Mouse (Mus musculus): Measurements from ENCODE around the gene Srrm4. TPM values are rescaled to one million over a fixed set of nuclear protein-coding genes. Genes with fewer than 3 reads are reported as not detected.

Srrm4 gene
- polyA plus RNA-seq, 1 experiment from 2014 or later = 1.0 TPM

- 0 out of 2 replicates have a peak, but pooled peaks cover 5% of the 10 kb centered on the region for H3K9me3 ChIP-seq (ENCODE audit: low read length)
- H3K4me3 ChIP-seq (ENCODE audit: low read depth, low read length) = no peak overlapping the region
- no peak overlapping the region for H3K4me2 ChIP-seq (ENCODE audit: low read depth, low read length)
- ATAC-seq = no peak
- TF ChIP-seq CTCF (IDR thresholded peaks at IDR 0.05; ENCODE audit: low read depth) (peak; percentile 25), EP300 (IDR thresholded peaks at IDR 0.05; ENCODE audit: low read depth) (no peak)
- no peak overlapping the region for H3K27ac ChIP-seq (ENCODE audit: low read depth)
- H3K36me3 ChIP-seq (replicated peaks; ENCODE audit: insufficient read depth, low read length) = no peaks in the 10 kb centered on the region
- DNase-seq = no peak
- no peak overlapping the region for H3K9ac ChIP-seq (replicated peaks)
- 74% methylated on average over 3 of the region's 3 CpGs for WGBS (ENCODE audit: insufficient replicate concordance)
- H3K27me3 ChIP-seq (ENCODE audit: insufficient read depth, low read length) = no peaks in the 10 kb centered on the region
- no peaks in the 10 kb centered on the region for H3K4me1 ChIP-seq (ENCODE audit: insufficient read depth)
Observed at GRCm38 (mm10) chr5:116541128-116541527, 50.5 kb downstream of the Srrm4 start.

GRCm38 (mm10) chr5:116539360-116539759 lies 52.3 kb downstream of the Srrm4 start:
- Histone ChIP-seq H3K27me3 (ENCODE audit: insufficient read depth, low read length) (no peaks in the 10 kb centered on the region), H3K9ac (replicated peaks) (no peak overlapping the region), H3K9me3 (ENCODE audit: low read length) (0 out of 2 replicates have a peak, but pooled peaks cover 5% of the 10 kb centered on the region), H3K27ac (ENCODE audit: low read depth) (no peak overlapping the region), H3K4me3 (ENCODE audit: low read depth, low read length) (no peak overlapping the region), H3K4me1 (ENCODE audit: insufficient read depth) (no peaks in the 10 kb centered on the region), H3K36me3 (replicated peaks; ENCODE audit: insufficient read depth, low read length) (no peaks in the 10 kb centered on the region), H3K4me2 (ENCODE audit: low read depth, low read length) (no peak overlapping the region)
- ATAC-seq = no peak
- no peak for DNase-seq
- no peak for TF ChIP-seq EP300 (IDR thresholded peaks at IDR 0.05; ENCODE audit: low read depth)
- no peak for TF ChIP-seq CTCF (IDR thresholded peaks at IDR 0.05; ENCODE audit: low read depth)
- 35% methylated on average over 3 of the region's 3 CpGs for WGBS (ENCODE audit: insufficient replicate concordance)

- Histone ChIP-seq H3K27ac (ENCODE audit: low read depth) (no peak overlapping the region), H3K27me3 (ENCODE audit: insufficient read depth, low read length) (no peaks in the 10 kb centered on the region), H3K36me3 (replicated peaks; ENCODE audit: insufficient read depth, low read length) (no peaks in the 10 kb centered on the region), H3K4me1 (ENCODE audit: insufficient read depth) (no peaks in the 10 kb centered on the region), H3K9ac (replicated peaks) (no peak overlapping the region), H3K9me3 (ENCODE audit: low read length) (0 out of 2 replicates have a peak, but pooled peaks cover 9% of the 10 kb centered on the region), H3K4me3 (ENCODE audit: low read depth, low read length) (no peak overlapping the region), H3K4me2 (ENCODE audit: low read depth, low read length) (no peak overlapping the region)
- TF ChIP-seq CTCF (IDR thresholded peaks at IDR 0.05; ENCODE audit: low read depth) (peak; percentile 36), EP300 (IDR thresholded peaks at IDR 0.05; ENCODE audit: low read depth) (no peak)
- 53% methylated on average over 3 of the region's 3 CpGs for WGBS (ENCODE audit: insufficient replicate concordance)
- DNase-seq (no peak), ATAC-seq (no peak)
Observed at GRCm38 (mm10) chr5:116538491-116538890, 53.1 kb downstream of the Srrm4 start.

- Histone ChIP-seq H3K4me3 (ENCODE audit: low read depth, low read length) (no peak overlapping the region), H3K9ac (replicated peaks) (no peak overlapping the region), H3K27ac (ENCODE audit: low read depth) (no peak overlapping the region), H3K4me2 (ENCODE audit: low read depth, low read length) (no peak overlapping the region), H3K36me3 (replicated peaks; ENCODE audit: insufficient read depth, low read length) (no peaks in the 10 kb centered on the region), H3K9me3 (ENCODE audit: low read length) (no peaks in the 10 kb centered on the region), H3K4me1 (ENCODE audit: insufficient read depth) (no peaks in the 10 kb centered on the region), H3K27me3 (ENCODE audit: insufficient read depth, low read length) (no peaks in the 10 kb centered on the region)
- ATAC-seq = no peak
- 55% methylated on average over 4 of the region's 4 CpGs for WGBS (ENCODE audit: insufficient replicate concordance)
- no peak for TF ChIP-seq EP300 (IDR thresholded peaks at IDR 0.05; ENCODE audit: low read depth)
- TF ChIP-seq CTCF (IDR thresholded peaks at IDR 0.05; ENCODE audit: low read depth) = no peak
- no peak for DNase-seq
Observed at GRCm38 (mm10) chr5:116526324-116526723, 65.3 kb downstream of the Srrm4 start.

- Histone ChIP-seq H3K36me3 (replicated peaks; ENCODE audit: insufficient read depth, low read length) (no peaks in the 10 kb centered on the region), H3K4me1 (ENCODE audit: insufficient read depth) (no peaks in the 10 kb centered on the region), H3K4me3 (ENCODE audit: low read depth, low read length) (no peak overlapping the region), H3K27me3 (ENCODE audit: insufficient read depth, low read length) (no peaks in the 10 kb centered on the region), H3K9me3 (ENCODE audit: low read length) (no peaks in the 10 kb centered on the region), H3K27ac (ENCODE audit: low read depth) (no peak overlapping the region), H3K4me2 (ENCODE audit: low read depth, low read length) (no peak overlapping the region), H3K9ac (replicated peaks) (no peak overlapping the region)
- DNase-seq (no peak), ATAC-seq (no peak)
- 72% methylated on average over 8 of the region's 8 CpGs for WGBS (ENCODE audit: insufficient replicate concordance)
- TF ChIP-seq EP300 (IDR thresholded peaks at IDR 0.05; ENCODE audit: low read depth) (no peak), CTCF (IDR thresholded peaks at IDR 0.05; ENCODE audit: low read depth) (no peak)
Observed at GRCm38 (mm10) chr5:116525308-116525707, 66.3 kb downstream of the Srrm4 start.

- no peak overlapping the region for H3K27ac ChIP-seq (ENCODE audit: low read depth)
- ATAC-seq = no peak
- TF ChIP-seq EP300 (IDR thresholded peaks at IDR 0.05; ENCODE audit: low read depth) = no peak
- no peak for TF ChIP-seq CTCF (IDR thresholded peaks at IDR 0.05; ENCODE audit: low read depth)
Observed at GRCm38 (mm10) chr5:116523553-116523952, 68.1 kb downstream of the Srrm4 start.

GRCm38 (mm10) chr5:116523079-116523478 lies 68.5 kb downstream of the Srrm4 start:
- Histone ChIP-seq H3K4me2 (ENCODE audit: low read depth, low read length) (no peak overlapping the region), H3K4me1 (ENCODE audit: insufficient read depth) (no peaks in the 10 kb centered on the region), H3K9me3 (ENCODE audit: low read length) (no peaks in the 10 kb centered on the region), H3K27ac (ENCODE audit: low read depth) (no peak overlapping the region), H3K4me3 (ENCODE audit: low read depth, low read length) (no peak overlapping the region), H3K9ac (replicated peaks) (no peak overlapping the region), H3K36me3 (replicated peaks; ENCODE audit: insufficient read depth, low read length) (no peaks in the 10 kb centered on the region), H3K27me3 (ENCODE audit: insufficient read depth, low read length) (no peaks in the 10 kb centered on the region)
- ATAC-seq (no peak), DNase-seq (no peak)
- TF ChIP-seq CTCF (IDR thresholded peaks at IDR 0.05; ENCODE audit: low read depth) (no peak), EP300 (IDR thresholded peaks at IDR 0.05; ENCODE audit: low read depth) (no peak)
- 39% methylated on average over 9 of the region's 9 CpGs for WGBS (ENCODE audit: insufficient replicate concordance)

More at GRCm38 (mm10) chr5:116523553-116523952, 68.1 kb downstream of the Srrm4 start:
- Histone ChIP-seq H3K4me3 (ENCODE audit: low read depth, low read length) (no peak overlapping the region), H3K4me2 (ENCODE audit: low read depth, low read length) (no peak overlapping the region), H3K36me3 (replicated peaks; ENCODE audit: insufficient read depth, low read length) (no peaks in the 10 kb centered on the region), H3K9ac (replicated peaks) (no peak overlapping the region), H3K9me3 (ENCODE audit: low read length) (no peaks in the 10 kb centered on the region), H3K27me3 (ENCODE audit: insufficient read depth, low read length) (no peaks in the 10 kb centered on the region), H3K4me1 (ENCODE audit: insufficient read depth) (no peaks in the 10 kb centered on the region)
- no peak for DNase-seq
- 80% methylated on average over 8 of the region's 8 CpGs for WGBS (ENCODE audit: insufficient replicate concordance)
